Mouse (Mus musculus) v-Abl transformed pro-B cells (cell line): ENCODE results near the gene Kif2c.

ENCODE experiments used
- in situ Hi-C, 2 experiments: fragments of 400-800 bp; cut with MboI; formaldehyde crosslinking; loops; one replicate each; pipeline ENCODE4 v1.15.1; 2025; ENCODE audit not compliant: unreplicated experiment in 2 of 2

Gene Kif2c

GRCm38 (mm10) chr4:117143023-117143422, 39.4 kb downstream of the Kif2c start:
- in situ Hi-C loops = loop anchor here (5.0 to 25.0 kb wide), 5 partner anchors 146 to 1006 kb away; partner anchors contain the start of genes Ccdc163 (in 1 of the 2), Hectd3 (in 1 of the 2), Mmachc (in 1 of the 2) and Tesk2 (in 1 of the 2)

DNA sequence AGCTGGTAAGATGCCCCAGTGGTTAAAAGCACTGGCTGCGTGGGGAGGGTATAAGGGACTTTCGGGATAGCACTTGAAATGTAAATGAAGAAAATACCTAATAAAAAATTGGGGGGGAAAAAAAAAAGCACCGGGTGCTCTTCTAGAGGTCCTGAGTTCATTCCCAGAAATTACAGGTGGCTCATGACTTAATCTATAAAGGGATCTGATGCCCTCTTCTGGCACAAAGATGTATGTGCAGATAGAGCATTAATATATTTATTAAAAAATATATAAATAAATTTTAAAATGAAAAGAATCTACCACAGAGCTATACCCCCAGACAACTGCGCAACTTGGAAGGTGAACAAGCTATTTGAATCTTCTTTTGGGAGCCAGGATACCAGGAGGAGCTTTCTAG, 41.8 kb downstream of the Kif2c start:
- in situ Hi-C loops = loop anchor here (5.0 to 25.0 kb wide), 5 partner anchors 143 to 1003 kb away; partner anchors contain the start of genes Ccdc163 (in 1 of the 2), Hectd3 (in 1 of the 2), Mmachc (in 1 of the 2) and Tesk2 (in 1 of the 2)

GRCm38 (mm10) chr4:117139217-117139612, 43.2 kb downstream of the Kif2c start:
- in situ Hi-C loops = loop anchor here (5.0 to 25.0 kb wide), 4 partner anchors 147 to 1002 kb away; partner anchors contain the start of genes Ccdc163 (in 1 of the 2), Mmachc (in 1 of the 2), Tesk2 (in 1 of the 2) and Urod (in 1 of the 2)

DNA sequence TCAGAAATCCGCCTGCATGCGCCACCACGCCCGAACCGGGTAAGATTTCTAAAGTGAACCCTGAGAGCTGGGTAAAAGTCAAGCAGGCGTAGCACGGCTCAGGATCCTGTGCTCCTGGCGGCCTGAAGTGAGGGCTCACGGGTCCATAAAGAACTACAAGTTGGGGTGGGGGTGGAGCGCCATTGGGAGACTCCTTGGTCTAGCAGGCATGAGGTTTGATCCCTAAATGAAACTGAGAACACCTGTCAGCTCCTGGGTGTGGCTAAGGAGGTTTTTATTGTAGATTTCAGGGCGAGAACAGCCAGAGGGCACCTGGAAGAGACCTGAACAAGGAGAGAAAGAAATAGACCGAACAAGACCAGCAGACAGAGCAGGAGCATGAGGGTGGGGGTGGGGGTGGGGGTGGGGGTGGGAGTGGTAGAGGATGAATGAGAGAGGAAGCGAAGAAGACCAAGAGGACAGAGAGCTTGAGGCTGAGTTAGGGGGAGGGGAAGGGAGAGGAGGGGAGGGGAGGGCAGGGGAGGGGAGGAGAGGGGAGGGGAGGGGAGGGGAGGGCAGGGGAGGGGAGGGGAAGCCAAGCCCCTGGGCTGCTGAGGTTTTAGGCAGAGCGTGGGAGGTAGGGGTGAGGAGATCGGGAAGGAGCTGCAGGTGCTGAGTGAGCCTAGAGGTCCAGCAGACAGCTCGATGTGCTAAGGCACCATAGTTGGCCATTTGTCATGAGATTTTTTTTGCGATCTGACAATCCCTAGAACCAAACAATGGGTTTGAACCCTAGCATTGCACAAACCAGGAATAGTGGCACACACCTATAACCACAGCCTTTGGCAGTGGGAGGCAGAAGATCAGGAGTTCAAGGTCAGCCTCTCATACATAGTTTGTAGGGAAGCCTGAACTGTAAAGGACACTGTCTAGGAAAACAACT, 43.9 kb downstream of the Kif2c start:
- in situ Hi-C loops = loop anchor here (5.0 to 25.0 kb wide), 4 partner anchors 146 to 1001 kb away; partner anchors contain the start of genes Ccdc163 (in 1 of the 2), Mmachc (in 1 of the 2), Tesk2 (in 1 of the 2) and Urod (in 1 of the 2)

DNA sequence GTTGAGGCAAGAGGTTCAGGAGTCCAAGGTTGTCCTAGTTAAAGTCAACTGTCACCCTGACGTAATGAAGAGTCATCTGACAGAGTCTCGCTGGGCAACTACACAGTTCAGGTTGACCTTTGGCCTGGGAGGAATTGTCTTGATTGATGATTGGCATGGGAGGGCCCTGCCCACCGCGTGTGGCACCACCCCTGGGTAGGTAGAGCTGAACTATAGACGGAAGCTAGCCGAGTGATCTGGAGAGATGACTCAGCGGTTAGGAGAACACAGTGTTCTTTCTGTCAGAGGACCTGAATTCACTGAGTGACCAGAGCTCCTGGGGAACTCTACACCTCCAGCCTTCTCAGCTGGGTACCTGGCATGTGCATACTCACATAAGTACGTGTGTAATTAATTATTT, 46.4 kb downstream of the Kif2c start:
- in situ Hi-C loops = loop anchor here (5.0 to 25.0 kb wide), 4 partner anchors 144 to 999 kb away; partner anchors contain the start of genes Ccdc163 (in 1 of the 2), Mmachc (in 1 of the 2), Tesk2 (in 1 of the 2) and Urod (in 1 of the 2)

- in situ Hi-C loops = loop anchor here (10.0 to 25.0 kb wide), 3 partner anchors 422 to 997 kb away; partner anchors contain the start of genes Ccdc163 (in 1 of the 2), Mmachc (in 1 of the 2) and Tesk2 (in 1 of the 2)
Measured at GRCm38 (mm10) chr4:117134601-117134995, 47.8 kb downstream of the Kif2c start.

GRCm38 (mm10) chr4:117133817-117134600, 48.4 kb downstream of the Kif2c start, which contains the start of gene Plk3:
TSS of gene Plk3 (minus strand) at chr4:117133963.
- in situ Hi-C loops = loop anchor here (10.0 to 25.0 kb wide), 3 partner anchors 422 to 997 kb away; partner anchors contain the start of genes Ccdc163 (in 1 of the 2), Mmachc (in 1 of the 2) and Tesk2 (in 1 of the 2)

- in situ Hi-C loops = loop anchor here (10.0 to 25.0 kb wide), 3 partner anchors 421 to 996 kb away; partner anchors contain the start of genes Ccdc163 (in 1 of the 2), Mmachc (in 1 of the 2) and Tesk2 (in 1 of the 2)
Measured at GRCm38 (mm10) chr4:117133366-117133796, 49.1 kb downstream of the Kif2c start.

GRCm38 (mm10) chr4:117132794-117133143, 49.7 kb downstream of the Kif2c start:
- in situ Hi-C loops = loop anchor here (10.0 to 25.0 kb wide), 3 partner anchors 420 to 995 kb away; partner anchors contain the start of genes Ccdc163 (in 1 of the 2), Mmachc (in 1 of the 2) and Tesk2 (in 1 of the 2)

DNA sequence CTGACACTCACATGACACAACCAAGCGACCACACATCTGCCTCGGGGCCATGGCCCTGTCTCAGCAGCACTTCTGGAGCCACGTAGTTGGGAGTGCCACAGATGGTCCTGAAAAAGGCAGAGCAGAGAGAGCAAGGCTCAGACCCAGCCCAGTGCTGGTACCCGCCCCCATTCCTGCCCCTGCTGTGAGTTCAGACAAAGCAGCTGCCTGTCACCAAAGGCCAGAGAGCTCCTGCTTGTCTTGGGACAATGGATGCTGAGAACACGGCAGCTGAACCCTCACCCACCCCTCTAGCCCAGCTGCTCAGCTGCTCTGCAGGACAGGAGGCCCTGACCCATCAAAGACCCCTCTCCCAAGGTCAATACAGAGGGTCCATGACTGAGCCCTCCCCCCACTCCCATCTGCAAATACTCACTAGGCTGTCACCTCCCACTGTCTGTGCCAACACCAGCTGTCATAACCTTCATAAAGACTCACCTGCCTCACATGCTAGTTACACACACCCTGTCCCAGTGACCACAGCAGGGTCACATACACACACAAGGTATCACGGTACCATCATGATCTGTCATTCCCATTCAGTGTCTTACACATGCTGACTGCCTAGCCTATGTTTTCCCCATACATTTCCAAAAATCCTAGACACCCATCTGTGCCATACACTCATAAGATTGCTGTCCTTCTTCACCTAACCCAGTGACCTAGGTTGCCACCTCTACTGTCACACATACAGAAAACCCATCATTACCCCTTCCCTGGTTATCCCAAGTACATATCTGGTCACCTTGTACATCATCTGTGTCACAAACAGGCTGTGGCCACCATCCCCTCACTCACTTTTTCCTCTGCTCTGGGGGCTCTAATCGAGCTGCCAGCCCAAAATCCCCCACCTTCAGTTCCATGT, 50.3 kb downstream of the Kif2c start:
- in situ Hi-C loops = loop anchor here (10.0 to 25.0 kb wide), 3 partner anchors 420 to 995 kb away; partner anchors contain the start of genes Ccdc163 (in 1 of the 2), Mmachc (in 1 of the 2) and Tesk2 (in 1 of the 2)

DNA sequence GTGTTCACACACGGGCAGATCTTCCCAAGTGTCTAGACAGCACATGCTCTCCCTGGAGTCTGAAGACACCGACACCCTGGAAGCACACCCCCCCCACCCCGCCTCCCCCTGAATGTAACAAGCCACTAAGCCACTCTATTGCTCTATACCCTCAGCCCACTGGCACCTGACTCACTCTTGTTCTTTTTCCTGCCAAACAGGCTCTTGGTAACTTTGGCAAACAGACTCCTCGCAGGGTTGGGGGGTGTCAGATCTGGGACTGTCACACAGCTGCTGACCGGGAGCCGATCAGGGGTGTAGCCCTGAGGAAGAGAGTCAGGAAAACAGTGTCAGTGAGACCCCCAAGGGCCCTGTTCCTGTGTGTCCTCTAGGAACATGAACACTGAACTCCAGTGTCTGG, 51.2 kb downstream of the Kif2c start:
- in situ Hi-C loops = loop anchor here (10.0 to 25.0 kb wide), 3 partner anchors 419 to 994 kb away; partner anchors contain the start of genes Ccdc163 (in 1 of the 2), Mmachc (in 1 of the 2) and Tesk2 (in 1 of the 2)

- in situ Hi-C loops = loop anchor here (10.0 to 25.0 kb wide), 3 partner anchors 418 to 993 kb away; partner anchors contain the start of genes Ccdc163 (in 1 of the 2), Mmachc (in 1 of the 2) and Tesk2 (in 1 of the 2)
Measured at GRCm38 (mm10) chr4:117130790-117131189, 51.6 kb downstream of the Kif2c start.

- in situ Hi-C loops = loop anchor here in 1 of 2 experiments (25.0 kb wide), 2 partner anchors 416 to 991 kb away; partner anchors contain the start of genes Ccdc163, Mmachc and Tesk2
Measured at GRCm38 (mm10) chr4:117127991-117128686, 54.3 kb downstream of the Kif2c start.

- in situ Hi-C loops = loop anchor here in 1 of 2 experiments (25.0 kb wide), 2 partner anchors 414 to 989 kb away; partner anchors contain the start of genes Ccdc163, Mmachc and Tesk2
Measured at GRCm38 (mm10) chr4:117126675-117127290, 55.7 kb downstream of the Kif2c start, which contains the start of gene Tctex1d4. TSS of gene Tctex1d4 (plus strand) at chr4:117126794.

DNA sequence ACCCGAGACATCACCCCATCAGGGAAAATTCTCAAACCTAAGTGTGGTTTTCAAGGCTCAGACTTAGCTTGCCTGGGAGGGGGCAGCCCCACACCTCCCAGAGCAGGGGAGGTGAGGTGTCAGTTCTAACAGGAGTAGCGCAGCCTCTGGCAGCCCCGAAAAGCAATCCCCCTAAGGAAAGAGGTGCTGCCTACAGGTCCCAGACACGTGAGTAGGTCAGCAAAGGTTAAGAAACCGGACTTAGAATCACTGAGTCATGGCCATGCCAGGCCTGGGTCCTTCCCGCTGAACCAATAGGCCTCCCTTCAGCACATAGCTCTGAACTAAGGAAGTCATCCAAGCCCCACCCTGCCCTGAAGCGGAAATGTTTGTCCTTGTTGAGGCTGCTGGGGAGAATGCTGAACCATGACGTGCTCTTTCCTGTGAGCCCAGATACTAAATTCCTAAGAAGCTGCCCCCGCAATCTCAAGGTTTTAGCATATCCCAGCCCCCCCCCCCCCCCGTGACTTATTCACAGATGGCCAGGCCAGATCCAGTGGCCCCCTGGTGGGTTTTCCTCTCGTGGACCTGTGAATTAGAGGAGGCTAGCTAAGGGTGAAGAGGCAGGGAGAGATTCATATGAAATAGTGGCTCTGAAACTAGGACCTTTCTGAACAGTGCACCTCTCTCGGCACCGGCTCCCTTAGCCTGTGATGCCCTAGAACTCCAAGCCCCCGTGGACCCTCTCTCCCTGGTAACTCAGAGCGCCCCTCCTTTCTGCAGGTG, 56.3 kb downstream of the Kif2c start:
- in situ Hi-C loops = loop anchor here in 1 of 2 experiments (25.0 kb wide), 2 partner anchors 414 to 989 kb away; partner anchors contain the start of genes Ccdc163, Mmachc and Tesk2
